Mouse (Mus musculus) hindbrain, embryonic 11.5 days (tissue): ENCODE measurements around the gene March6. TPM values are rescaled to one million over a fixed set of nuclear protein-coding genes. Genes with fewer than 3 reads are reported as not detected.

ENCODE experiments used
- ATAC-seq: fragments of 200-750 bp; cut with Nextera tagmentation; 2 replicates; pipeline ENCODE4 v1.8.0; 2017; ENCODE audit warnings: mild to moderate bottlenecking, moderate TSS enrichment, moderate library complexity; ENCODE audit not compliant: low FRiP score
- DNase-seq: peaks from one replicate; pipeline ENCODE4 v3.0.0-alpha.2; 2015; ENCODE audit warnings: low spot score
- H3K27ac ChIP-seq: fragments of 300-500 bp; sonication (generic); 2 replicates; pipeline ENCODE4 v1.5.1; 2014; ENCODE audit warnings: mild to moderate bottlenecking, low read depth, low read length
- H3K27me3 ChIP-seq: fragments of 300-500 bp; sonication (generic); 2 replicates; pipeline ENCODE4 v1.6.1; 2014; ENCODE audit warnings: mild to moderate bottlenecking, low read length, moderate library complexity, mixed read lengths; ENCODE audit not compliant: control insufficient read depth, insufficient read depth
- H3K36me3 ChIP-seq: fragments of 300-500 bp; sonication (generic); 2 replicates; pipeline ENCODE4 v1.6.1; 2014; ENCODE audit warnings: mild to moderate bottlenecking, low read length, moderate library complexity, mixed read lengths; ENCODE audit not compliant: control insufficient read depth, insufficient read depth
- H3K4me1 ChIP-seq: fragments of 300-500 bp; sonication (generic); replicated peaks from 2 replicates; pipeline ENCODE4 v1.6.1; 2014; ENCODE audit warnings: low read length, mixed read lengths; ENCODE audit not compliant: control insufficient read depth, insufficient read depth
- H3K4me2 ChIP-seq: fragments of 300-500 bp; sonication (generic); replicated peaks from 2 replicates; pipeline ENCODE4 v1.6.1; 2014; ENCODE audit warnings: mild to moderate bottlenecking, low read depth, low read length
- H3K4me3 ChIP-seq: fragments of 300-500 bp; sonication (generic); 2 replicates; pipeline ENCODE4 v1.5.1; 2014; ENCODE audit warnings: low read depth, low read length
- H3K9ac ChIP-seq: fragments of 300-500 bp; sonication (generic); 2 replicates; pipeline ENCODE4 v1.6.1; 2014; ENCODE audit warnings: low read depth, low read length
- H3K9me3 ChIP-seq: fragments of 300-500 bp; sonication (generic); 2 replicates; pipeline ENCODE4 v1.6.1; 2016; ENCODE audit warnings: low read length; ENCODE audit not compliant: control insufficient read depth
- WGBS: fragments of 180-500 bp; shearing (Covaris S2); extraction: QIAGEN DNeasy Blood & Tissue Kit; methylation state at CpG from one replicate; pipeline ENCODE4 v1.1.7; 2014; 5-methylcytosine and 5-hydroxymethylcytosine counted together
- polyA plus RNA-seq: library from polyadenylated mRNA; unstranded; fragments of >200 nt; fragmentation: Nextera tagmentation; extraction: Ambion mirVana; gene quantifications from 2 replicates; pipeline ENCODE4 v1.2.1, GENCODE M21; 2014

Gene March6
- polyA plus RNA-seq, 1 experiment from 2014 or later, result 46.3 TPM

- ATAC-seq (no peak), DNase-seq (no peak)
- Histone ChIP-seq H3K9me3 (no peaks in the 10 kb centered on the region), H3K4me1 (0 out of 2 replicates have a peak, but pooled peaks cover 2% of the 10 kb centered on the region), H3K4me2 (no peak overlapping the region), H3K27me3 (no peaks in the 10 kb centered on the region), H3K27ac (no peak overlapping the region), H3K36me3 (no peaks in the 10 kb centered on the region), H3K9ac (no peak overlapping the region), H3K4me3 (no peak overlapping the region)
- 68% methylated on average over 7 of the region's 7 CpGs for WGBS
Measured at GRCm38 (mm10) chr15:31567431-31567830, 36.6 kb upstream of the March6 start.

GRCm38 (mm10) chr15:31565786-31566185 lies 34.9 kb upstream of the March6 start:
- no peaks in the 10 kb centered on the region for H3K36me3 ChIP-seq
- H3K4me3 ChIP-seq, result no peak overlapping the region
- DNase-seq, result no peak
- WGBS, result 74% methylated on average over 1 of the region's 1 CpGs
- no peaks in the 10 kb centered on the region for H3K9me3 ChIP-seq
- no peaks in the 10 kb centered on the region for H3K27me3 ChIP-seq
- no peak overlapping the region for H3K9ac ChIP-seq
- H3K4me2 ChIP-seq, result no peak overlapping the region
- no peak overlapping the region for H3K27ac ChIP-seq
- ATAC-seq, result no peak
- H3K4me1 ChIP-seq, result 0 out of 2 replicates have a peak, but pooled peaks cover 2% of the 10 kb centered on the region

GRCm38 (mm10) chr15:31565184-31565583 lies 34.3 kb upstream of the March6 start, which contains the start of gene Cmbl:
Cmbl (plus strand) TSS chr15:31565389.
- no peaks in the 10 kb centered on the region for H3K27me3 ChIP-seq
- ATAC-seq (no peak), DNase-seq (no peak)
- 64% methylated on average over 5 of the region's 5 CpGs for WGBS
- 0 out of 2 replicates have a peak, but pooled peaks cover 2% of the 10 kb centered on the region for H3K4me1 ChIP-seq
- no peak within 1 kb of the TSS for H3K4me3 ChIP-seq
- no peak within 1 kb of the TSS for H3K4me2 ChIP-seq
- no peak within 1 kb of the TSS for H3K27ac ChIP-seq
- H3K9me3 ChIP-seq, result no peaks in the 10 kb centered on the region
- no peak within 1 kb of the TSS for H3K9ac ChIP-seq
- no peaks in the 10 kb centered on the region for H3K36me3 ChIP-seq

- 72% methylated on average over 19 of the region's 19 CpGs for WGBS
Measured at GRCm38 (mm10) chr15:31563577-31564546, 33.0 kb upstream of the March6 start.

GRCm38 (mm10) chr15:31562847-31563246 lies 32.0 kb upstream of the March6 start:
- no peak for DNase-seq
- Histone ChIP-seq H3K4me2 (no peak overlapping the region), H3K36me3 (no peaks in the 10 kb centered on the region), H3K4me1 (no peaks in the 10 kb centered on the region), H3K27ac (no peak overlapping the region), H3K27me3 (no peaks in the 10 kb centered on the region), H3K9ac (no peak overlapping the region), H3K9me3 (no peaks in the 10 kb centered on the region), H3K4me3 (no peak overlapping the region)
- 86% methylated on average over 8 of the region's 8 CpGs for WGBS
- no peak for ATAC-seq

More at GRCm38 (mm10) chr15:31563577-31564546, 33.0 kb upstream of the March6 start:
- no peaks in the 10 kb centered on the region for H3K36me3 ChIP-seq
- DNase-seq (no peak), ATAC-seq (no peak)
- H3K4me3 ChIP-seq, result no peak overlapping the region
- no peaks in the 10 kb centered on the region for H3K9me3 ChIP-seq
- no peak overlapping the region for H3K9ac ChIP-seq
- no peak overlapping the region for H3K4me2 ChIP-seq
- 0 out of 2 replicates have a peak, but pooled peaks cover 2% of the 10 kb centered on the region for H3K4me1 ChIP-seq
- H3K27me3 ChIP-seq, result no peaks in the 10 kb centered on the region
- H3K27ac ChIP-seq, result no peak overlapping the region

GRCm38 (mm10) chr15:31561976-31562375 lies 31.1 kb upstream of the March6 start:
- WGBS, result 93% methylated on average over 4 of the region's 4 CpGs
- ATAC-seq (no peak), DNase-seq (no peak)
- H3K36me3 ChIP-seq, result no peaks in the 10 kb centered on the region
- H3K4me2 ChIP-seq, result no peak overlapping the region
- no peak overlapping the region for H3K27ac ChIP-seq
- H3K9me3 ChIP-seq, result no peaks in the 10 kb centered on the region
- no peak overlapping the region for H3K4me3 ChIP-seq
- no peaks in the 10 kb centered on the region for H3K4me1 ChIP-seq
- no peak overlapping the region for H3K9ac ChIP-seq
- H3K27me3 ChIP-seq, result no peaks in the 10 kb centered on the region

- WGBS, result 66% methylated on average over 6 of the region's 6 CpGs
Measured at GRCm38 (mm10) chr15:31561390-31561789, 30.5 kb upstream of the March6 start.

GRCm38 (mm10) chr15:31554855-31555254 lies 24.0 kb upstream of the March6 start:
- DNase-seq (no peak), ATAC-seq (no peak)
- no peaks in the 10 kb centered on the region for H3K4me1 ChIP-seq
- H3K9me3 ChIP-seq, result no peaks in the 10 kb centered on the region
- no peaks in the 10 kb centered on the region for H3K27me3 ChIP-seq
- no peaks in the 10 kb centered on the region for H3K36me3 ChIP-seq
- no peak overlapping the region for H3K4me3 ChIP-seq
- no peak overlapping the region for H3K27ac ChIP-seq
- 92% methylated on average over 2 of the region's 2 CpGs for WGBS
- no peak overlapping the region for H3K4me2 ChIP-seq
- no peak overlapping the region for H3K9ac ChIP-seq

More at GRCm38 (mm10) chr15:31561390-31561789, 30.5 kb upstream of the March6 start:
- Histone ChIP-seq H3K4me3 (no peak overlapping the region), H3K27ac (no peak overlapping the region), H3K4me1 (no peaks in the 10 kb centered on the region), H3K36me3 (no peaks in the 10 kb centered on the region), H3K27me3 (no peaks in the 10 kb centered on the region), H3K9ac (no peak overlapping the region), H3K4me2 (no peak overlapping the region), H3K9me3 (no peaks in the 10 kb centered on the region)
- no peak for DNase-seq
- no peak for ATAC-seq

GRCm38 (mm10) chr15:31550381-31550780 lies 19.5 kb upstream of the March6 start:
- Histone ChIP-seq H3K9ac (no peak overlapping the region), H3K9me3 (no peaks in the 10 kb centered on the region), H3K4me1 (no peaks in the 10 kb centered on the region), H3K27me3 (no peaks in the 10 kb centered on the region), H3K4me2 (no peak overlapping the region), H3K27ac (no peak overlapping the region), H3K36me3 (no peaks in the 10 kb centered on the region), H3K4me3 (no peak overlapping the region)
- DNase-seq (no peak), ATAC-seq (no peak)
- 91% methylated on average over 4 of the region's 4 CpGs for WGBS
